Mouse (Mus musculus) heart, embryonic 14.5 days (tissue): Measurements from ENCODE around the gene Celf2. TPM values are rescaled to one million over a fixed set of nuclear protein-coding genes. Genes with fewer than 3 reads are reported as not detected.
A peak's percentile ranks its signal among the peaks of the same experiment; 100 is the strongest.

Experiments
- ATAC-seq: fragments of 200-750 bp; cut with Nextera tagmentation; 2 replicates; pipeline ENCODE4 v1.8.0; 2017; ENCODE audit warnings: low read depth, moderate TSS enrichment; ENCODE audit not compliant: insufficient number of reproducible peaks, insufficient read depth, low FRiP score
- H3K27ac ChIP-seq, 2 experiments: fragments of 200-500 bp in 1 of 2; fragments of 300-500 bp in 1 of 2; sonication (generic) in 1 of 2; replicated peaks in 1 of 2; 2 replicates each; pipeline ENCODE4 v1.5.1; 2012 to 2014; ENCODE audit warnings: low read depth in 2 of 2, low read length in 2 of 2, control low read depth in 1 of 2, mild to moderate bottlenecking in 1 of 2, mixed read lengths in 1 of 2; ENCODE audit not compliant: control insufficient read depth in 1 of 2, insufficient read depth in 1 of 2
- H3K27me3 ChIP-seq: fragments of 300-500 bp; sonication (generic); 2 replicates; pipeline ENCODE4 v1.6.1; 2014; ENCODE audit warnings: mild to moderate bottlenecking, low read length, control low read depth; ENCODE audit not compliant: control insufficient read depth, insufficient read depth
- H3K36me3 ChIP-seq: fragments of 300-500 bp; sonication (generic); 2 replicates; pipeline ENCODE4 v1.6.1; 2014; ENCODE audit warnings: mild to moderate bottlenecking, control low read depth, low read length, mixed read lengths; ENCODE audit not compliant: control insufficient read depth, insufficient read depth
- H3K4me1 ChIP-seq, 2 experiments: fragments of 200-500 bp in 1 of 2; fragments of 300-500 bp in 1 of 2; sonication (generic) in 1 of 2; 2 replicates each; pipeline ENCODE4 v1.6.1; 2012 to 2014; ENCODE audit warnings: low read length in 2 of 2, control low read depth in 1 of 2, mixed read lengths in 1 of 2; ENCODE audit not compliant: control insufficient read depth in 2 of 2, insufficient read depth in 2 of 2
- H3K4me2 ChIP-seq: fragments of 300-500 bp; sonication (generic); 2 replicates; pipeline ENCODE4 v1.6.1; 2014; ENCODE audit warnings: mild to moderate bottlenecking, low read length
- H3K4me3 ChIP-seq, 2 experiments: fragments of 200-500 bp in 1 of 2; fragments of 300-500 bp in 1 of 2; sonication (generic) in 1 of 2; 2 replicates each; pipeline ENCODE4 v1.5.1; 2012 to 2014; ENCODE audit warnings: low read length in 2 of 2, mild to moderate bottlenecking in 2 of 2, control low read depth in 1 of 2, low read depth in 1 of 2, moderate library complexity in 1 of 2; ENCODE audit not compliant: control insufficient read depth in 1 of 2, insufficient read depth in 1 of 2
- H3K9ac ChIP-seq: fragments of 300-500 bp; sonication (generic); 2 replicates; pipeline ENCODE4 v1.6.1; 2014; ENCODE audit warnings: mild to moderate bottlenecking, low read length
- H3K9me3 ChIP-seq: fragments of 300-500 bp; sonication (generic); 2 replicates; pipeline ENCODE4 v1.6.1; 2016; ENCODE audit warnings: low read length, control low read depth; ENCODE audit not compliant: control insufficient read depth
- WGBS: fragments of 180-500 bp; shearing (Covaris S2); extraction: QIAGEN DNeasy Blood & Tissue Kit; methylation state at CpG from one replicate; pipeline ENCODE4 v1.1.7; 2014; 5-methylcytosine and 5-hydroxymethylcytosine counted together
- polyA plus RNA-seq: library from polyadenylated mRNA; unstranded; fragments of >200 nt; fragmentation: Nextera tagmentation; extraction: Ambion mirVana; gene quantifications from 2 replicates; pipeline ENCODE4 v1.2.1, GENCODE M21; 2014

The Celf2 gene
- polyA plus RNA-seq, 1 experiment from 2014 or later, result 66.5 TPM

GRCm38 (mm10) chr2:7389264-7389663, 120.1 kb downstream of the Celf2 start:
- no peak for ATAC-seq
- no peak overlapping the region for H3K27ac ChIP-seq

DNA sequence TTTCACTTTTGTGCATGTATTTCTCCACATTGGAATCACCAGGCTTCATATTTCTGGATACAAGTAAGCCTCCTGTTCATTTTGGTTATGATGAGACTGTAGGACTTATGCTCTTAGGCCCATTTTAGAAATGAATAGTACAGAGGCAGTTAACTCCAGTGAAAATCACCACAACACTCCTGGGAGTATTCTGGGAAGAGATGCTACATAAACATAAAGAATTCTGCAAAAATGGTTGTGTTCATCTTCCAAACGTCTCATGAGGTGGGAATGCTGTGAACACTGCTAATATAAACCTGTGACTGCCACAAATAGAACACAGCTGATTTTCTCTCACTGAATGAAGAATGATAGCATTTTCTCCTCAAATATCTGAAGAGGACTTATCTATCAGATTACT, 130.6 kb downstream of the Celf2 start:
- H3K4me1 ChIP-seq, result peaks cover 2 to 9% of the 10 kb centered on the region in 2 experiments; a peak in 3 of 4 replicates
- H3K4me3 ChIP-seq, result no peak overlapping the region
- H3K9me3 ChIP-seq, result no peaks in the 10 kb centered on the region
- H3K27ac ChIP-seq, result peak overlapping the region in 1 of 2 experiments; percentile 28; a peak in 1 of 4 replicates
- no peaks in the 10 kb centered on the region for H3K36me3 ChIP-seq
- 13% methylated on average over 1 of the region's 1 CpGs for WGBS
- H3K27me3 ChIP-seq, result no peaks in the 10 kb centered on the region
- no peak overlapping the region for H3K4me2 ChIP-seq
- no peak for ATAC-seq
- no peak overlapping the region for H3K9ac ChIP-seq

More at GRCm38 (mm10) chr2:7389264-7389663, 120.1 kb downstream of the Celf2 start:
- Histone ChIP-seq H3K36me3 (no peaks in the 10 kb centered on the region), H3K4me2 (no peak overlapping the region), H3K4me3 (no peak overlapping the region), H3K9ac (no peak overlapping the region), H3K9me3 (no peaks in the 10 kb centered on the region), H3K4me1 (no peaks in the 10 kb centered on the region), H3K27me3 (no peaks in the 10 kb centered on the region)
- WGBS, result 61% methylated on average over 5 of the region's 5 CpGs

GRCm38 (mm10) chr2:7377878-7378277, 131.5 kb downstream of the Celf2 start:
- ATAC-seq, result 0 out of 2 replicates have a peak, but pooled peaks have one; percentile 31
- Histone ChIP-seq H3K36me3 (no peaks in the 10 kb centered on the region), H3K27ac (peak overlapping the region; percentile 59 to 68; a peak in 3 of 4 replicates), H3K4me2 (no peak overlapping the region), H3K9ac (no peak overlapping the region), H3K27me3 (no peaks in the 10 kb centered on the region), H3K4me3 (no peak overlapping the region), H3K4me1 (peaks cover 2 to 9% of the 10 kb centered on the region in 2 experiments; a peak in 3 of 4 replicates), H3K9me3 (no peaks in the 10 kb centered on the region)
- WGBS, result 74% methylated on average over 1 of the region's 1 CpGs

GRCm38 (mm10) chr2:7367738-7368137, 141.6 kb downstream of the Celf2 start:
- Histone ChIP-seq H3K9me3 (no peaks in the 10 kb centered on the region), H3K36me3 (no peaks in the 10 kb centered on the region), H3K9ac (no peak overlapping the region), H3K4me2 (no peak overlapping the region), H3K27me3 (no peaks in the 10 kb centered on the region), H3K27ac (no peak overlapping the region), H3K4me3 (no peak overlapping the region), H3K4me1 (no peaks in the 10 kb centered on the region)
- ATAC-seq, result no peak
- 80% methylated on average over 4 of the region's 4 CpGs for WGBS

DNA sequence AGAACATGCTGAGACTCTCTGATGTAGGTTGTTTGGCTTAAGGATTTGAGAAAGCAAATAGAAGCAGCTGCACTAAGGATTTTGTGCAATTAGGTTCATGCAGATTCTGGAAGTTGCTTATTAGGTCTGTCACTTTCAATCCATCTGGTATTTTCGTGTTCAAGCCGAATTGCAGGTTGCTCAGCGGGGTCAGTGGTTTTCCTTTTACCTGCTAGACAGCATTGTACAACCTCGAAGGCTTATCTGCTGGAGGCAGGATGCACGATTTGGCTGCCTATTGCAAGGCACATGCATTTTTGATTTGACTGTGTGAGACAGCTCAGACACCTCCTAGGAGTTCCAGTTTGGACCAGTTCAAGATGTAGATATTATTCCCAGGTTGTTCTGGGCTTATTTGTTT, 149.8 kb downstream of the Celf2 start:
- no peaks in the 10 kb centered on the region for H3K9me3 ChIP-seq
- no peaks in the 10 kb centered on the region for H3K4me1 ChIP-seq
- no peak overlapping the region for H3K9ac ChIP-seq
- WGBS, result 74% methylated on average over 5 of the region's 5 CpGs
- H3K36me3 ChIP-seq, result no peaks in the 10 kb centered on the region
- H3K27me3 ChIP-seq, result no peaks in the 10 kb centered on the region
- H3K27ac ChIP-seq, result no peak overlapping the region
- H3K4me3 ChIP-seq, result no peak overlapping the region
- ATAC-seq, result no peak
- H3K4me2 ChIP-seq, result no peak overlapping the region

DNA sequence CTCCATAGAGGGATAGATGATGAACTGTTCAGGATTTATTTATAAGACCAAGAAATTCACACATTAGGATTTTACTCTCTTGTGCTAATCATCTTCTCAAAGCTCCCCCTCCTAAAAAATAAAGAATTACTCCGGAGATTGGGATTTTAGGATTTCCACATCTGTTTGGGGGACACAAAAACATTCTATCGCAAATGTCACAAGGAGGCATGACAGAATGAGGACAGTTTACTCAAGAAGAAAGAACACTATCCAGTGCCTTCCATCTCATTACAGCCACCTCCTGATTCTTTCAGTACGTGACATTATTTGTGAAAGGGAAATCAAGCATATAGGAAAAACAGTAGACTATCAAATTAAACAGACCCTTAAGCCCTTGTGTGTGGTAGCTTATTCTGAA, 150.5 kb downstream of the Celf2 start:
- WGBS, result 91% methylated on average over 3 of the region's 3 CpGs
- no peak overlapping the region for H3K27ac ChIP-seq
- H3K36me3 ChIP-seq, result no peaks in the 10 kb centered on the region
- H3K9ac ChIP-seq, result no peak overlapping the region
- ATAC-seq, result no peak
- H3K4me3 ChIP-seq, result no peak overlapping the region
- no peaks in the 10 kb centered on the region for H3K27me3 ChIP-seq
- H3K4me1 ChIP-seq, result no peaks in the 10 kb centered on the region
- no peaks in the 10 kb centered on the region for H3K9me3 ChIP-seq
- no peak overlapping the region for H3K4me2 ChIP-seq

DNA sequence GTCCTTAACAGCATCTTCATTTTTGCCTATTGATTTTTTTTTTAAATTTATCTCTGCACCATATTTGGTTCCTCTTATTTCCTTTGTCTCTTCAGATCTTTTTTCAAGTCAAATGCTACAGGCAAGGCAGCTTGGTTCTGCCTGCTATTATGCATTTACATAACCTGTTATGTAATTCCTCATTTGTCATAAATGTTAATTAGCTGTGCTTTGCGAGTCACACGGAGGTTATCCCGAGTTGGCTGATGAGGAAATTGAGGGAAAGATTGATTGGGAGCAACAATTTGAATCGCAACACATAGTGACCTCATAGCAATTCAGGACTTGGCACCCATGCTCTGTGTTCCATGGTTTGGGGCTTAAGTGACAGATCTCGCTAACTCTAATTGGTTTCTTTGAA, 158.1 kb downstream of the Celf2 start:
- Histone ChIP-seq H3K9ac (no peak overlapping the region), H3K4me1 (peaks cover 3 to 12% of the 10 kb centered on the region in 2 experiments)
- WGBS, result 87% methylated on average over 5 of the region's 5 CpGs

More for the DNA sequence above, 158.1 kb downstream of the Celf2 start:
- H3K9me3 ChIP-seq, result no peaks in the 10 kb centered on the region
- no peak overlapping the region for H3K4me3 ChIP-seq
- H3K27ac ChIP-seq, result no peak overlapping the region
- H3K4me2 ChIP-seq, result no peak overlapping the region
- ATAC-seq, result no peak
- H3K27me3 ChIP-seq, result no peaks in the 10 kb centered on the region
- no peaks in the 10 kb centered on the region for H3K36me3 ChIP-seq
